Mouse (Mus musculus) intestine, embryonic 16.5 days (tissue): ENCODE results near the gene Gm20671. TPM values are rescaled to one million over a fixed set of nuclear protein-coding genes. Genes with fewer than 3 reads are reported as not detected.
A peak's percentile ranks its signal among the peaks of the same experiment; 100 is the strongest.
"Not testable (repeated sequence)": the region's sequence is repeated elsewhere in the genome, so short reads cannot be mapped to it uniquely, and the experiment has no call there.

Experiments used
- ATAC-seq: fragments of 200-750 bp; cut with Nextera tagmentation; 2 replicates; pipeline ENCODE4 v1.8.0; 2017; ENCODE audit warnings: moderate TSS enrichment, moderate library complexity
- H3K27ac ChIP-seq: fragments of 300-500 bp; sonication (generic); 2 replicates; pipeline ENCODE4 v1.5.1; 2014; ENCODE audit warnings: mild to moderate bottlenecking, low read length
- H3K27me3 ChIP-seq: fragments of 300-500 bp; sonication (generic); replicated peaks from 2 replicates; pipeline ENCODE4 v1.6.1; 2014; ENCODE audit warnings: low read length, control low read depth, mixed read lengths; ENCODE audit not compliant: control insufficient read depth, insufficient read depth
- H3K36me3 ChIP-seq: fragments of 300-500 bp; sonication (generic); 2 replicates; pipeline ENCODE4 v1.6.1; 2014; ENCODE audit warnings: low read length, control low read depth; ENCODE audit not compliant: control insufficient read depth, insufficient read depth
- H3K4me1 ChIP-seq: fragments of 300-500 bp; sonication (generic); 2 replicates; pipeline ENCODE4 v1.6.1; 2014; ENCODE audit warnings: low read length, control low read depth, mixed read lengths; ENCODE audit not compliant: control insufficient read depth, insufficient read depth
- H3K4me2 ChIP-seq: fragments of 300-500 bp; sonication (generic); 2 replicates; pipeline ENCODE4 v1.6.1; 2014; ENCODE audit warnings: low read depth, low read length, control low read depth
- H3K4me3 ChIP-seq: fragments of 300-500 bp; sonication (generic); 2 replicates; pipeline ENCODE4 v1.5.1; 2014; ENCODE audit warnings: mild to moderate bottlenecking, low read length
- H3K9ac ChIP-seq: fragments of 300-500 bp; sonication (generic); 2 replicates; pipeline ENCODE4 v1.6.1; 2014; ENCODE audit warnings: low read depth, low read length
- H3K9me3 ChIP-seq: fragments of 300-500 bp; sonication (generic); 2 replicates; pipeline ENCODE4 v1.6.1; 2016; ENCODE audit warnings: low read length, control low read depth; ENCODE audit not compliant: control insufficient read depth
- WGBS: fragments of 180-500 bp; shearing (Covaris S2); extraction: QIAGEN DNeasy Blood & Tissue Kit; methylation state at CpG from one replicate; pipeline ENCODE4 v1.1.7; 2014; 5-methylcytosine and 5-hydroxymethylcytosine counted together
- polyA plus RNA-seq: library from polyadenylated mRNA; unstranded; fragments of >200 nt; fragmentation: Nextera tagmentation; extraction: Ambion mirVana; gene quantifications from 2 replicates; pipeline ENCODE4 v1.2.1, GENCODE M21; 2015

The Gm20671 gene
- polyA plus RNA-seq, 1 experiment from 2014 or later, result not detected

DNA sequence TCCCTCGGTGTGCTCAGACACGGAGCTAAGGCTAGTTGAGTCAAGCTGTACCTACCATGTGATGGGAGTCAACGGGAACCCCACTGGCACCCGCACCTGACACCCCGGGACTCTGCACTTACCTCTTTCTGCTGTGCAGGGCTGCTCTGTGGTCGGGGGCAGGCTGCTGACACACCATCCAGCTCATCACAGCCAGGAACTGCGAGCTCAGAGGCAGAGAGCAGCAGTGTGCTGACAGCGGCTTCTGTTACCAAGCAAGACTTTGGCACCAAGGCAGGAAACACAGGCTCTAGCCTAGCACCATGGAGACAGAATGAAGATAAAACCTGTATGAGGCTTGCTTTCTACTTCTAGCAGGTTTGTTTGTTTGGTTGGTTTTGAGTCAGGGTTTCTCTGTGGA lies 6.4 kb downstream of the Gm20671 start:
- H3K27me3 ChIP-seq, result no peaks in the 10 kb centered on the region
- H3K4me1 ChIP-seq, result no peaks in the 10 kb centered on the region
- H3K36me3 ChIP-seq, result 0 out of 2 replicates have a peak, but pooled peaks cover 3% of the 10 kb centered on the region
- no peaks in the 10 kb centered on the region for H3K9me3 ChIP-seq
- no peak overlapping the region for H3K9ac ChIP-seq
- no peak overlapping the region for H3K4me2 ChIP-seq
- H3K27ac ChIP-seq, result no peak overlapping the region
- no peak for ATAC-seq
- H3K4me3 ChIP-seq, result no peak overlapping the region
- WGBS, result 91% methylated on average over 8 of the region's 8 CpGs

DNA sequence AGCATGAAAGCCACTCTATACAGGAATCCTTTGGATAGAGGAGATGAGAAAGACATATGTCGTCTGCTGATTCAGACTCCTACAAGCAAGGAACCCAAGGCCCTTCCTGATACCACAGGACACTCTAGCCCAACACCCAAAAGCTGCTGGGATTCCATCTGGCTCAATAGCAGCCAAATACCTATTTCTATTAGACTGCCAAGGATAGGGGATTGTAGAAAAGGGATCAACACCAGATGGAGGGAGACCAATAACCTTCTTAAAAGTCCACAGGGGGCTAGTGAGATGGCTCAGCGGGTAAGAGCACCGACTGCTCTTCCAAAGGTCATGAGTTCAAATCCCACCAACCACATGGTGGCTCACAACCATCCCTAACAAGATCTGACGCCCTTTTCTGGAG lies 11.5 kb downstream of the Gm20671 start:
- H3K27ac ChIP-seq, result no peak overlapping the region
- WGBS, result 93% methylated on average over 4 of the region's 4 CpGs
- H3K9ac ChIP-seq, result no peak overlapping the region
- H3K4me3 ChIP-seq, result no peak overlapping the region
- H3K36me3 ChIP-seq, result peaks cover 6% of the 10 kb centered on the region; the same call in 1 of the 2 replicates
- no peaks in the 10 kb centered on the region for H3K4me1 ChIP-seq
- no peak for ATAC-seq
- H3K4me2 ChIP-seq, result no peak overlapping the region
- no peaks in the 10 kb centered on the region for H3K27me3 ChIP-seq
- H3K9me3 ChIP-seq, result no peaks in the 10 kb centered on the region

DNA sequence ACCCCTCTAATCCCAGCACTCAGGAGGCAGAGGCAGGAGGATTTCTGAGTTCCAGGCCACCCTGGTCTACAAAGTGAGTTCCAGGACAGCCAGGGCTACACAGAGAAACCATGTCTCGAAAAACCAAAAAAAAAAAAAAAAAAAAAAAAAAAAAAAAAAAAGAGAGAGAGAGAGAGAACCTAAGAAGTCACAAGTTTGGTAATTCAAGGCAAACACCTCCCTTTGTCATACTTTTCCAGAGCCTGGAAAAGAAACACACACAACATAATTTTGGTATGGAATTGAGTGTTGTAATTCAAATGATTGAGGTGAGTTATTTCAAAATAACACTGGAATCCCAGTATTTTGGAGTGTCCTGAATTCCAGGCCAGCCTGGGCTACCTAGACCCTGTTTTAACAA lies 40.5 kb downstream of the Gm20671 start:
- not testable (repeated sequence) for H3K4me2 ChIP-seq, H3K9me3 ChIP-seq, H3K9ac ChIP-seq, H3K4me1 ChIP-seq, ATAC-seq, H3K36me3 ChIP-seq, H3K27me3 ChIP-seq, H3K27ac ChIP-seq, H3K4me3 ChIP-seq
- 54% methylated on average over 1 of the region's 1 CpGs for WGBS

DNA sequence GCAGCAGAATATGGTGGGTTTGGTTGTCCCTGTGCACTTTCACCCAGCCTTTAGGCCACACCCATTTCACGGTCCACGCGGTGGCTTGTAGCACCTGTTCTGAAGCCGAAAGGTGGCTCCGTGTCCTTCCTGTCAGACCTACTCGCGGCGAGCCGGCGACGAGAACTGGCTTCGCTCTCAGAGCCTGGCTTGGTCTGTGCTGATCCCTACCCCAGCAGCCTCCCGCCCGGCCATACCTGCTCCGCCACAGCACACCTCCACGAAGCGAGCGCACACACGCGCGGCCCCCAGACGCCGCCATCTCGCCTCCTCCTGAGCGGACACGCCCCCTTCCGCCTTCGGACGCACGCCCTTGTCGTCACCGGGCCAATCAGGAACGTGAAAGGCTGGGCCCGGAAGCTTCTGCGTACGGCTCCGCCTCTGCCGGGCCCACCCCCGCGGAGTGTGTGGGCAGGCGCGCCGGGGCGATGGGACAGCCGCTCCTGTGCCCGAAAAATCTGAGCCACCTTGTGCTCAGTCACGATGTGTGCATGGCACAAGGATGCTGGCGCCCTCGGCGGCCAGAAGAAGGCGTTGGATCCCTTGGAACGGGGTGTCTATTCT lies 41.5 kb downstream of the Gm20671 start, which contains the start of gene Pisd:
Gene Pisd, minus strand, starts transcription at position 334 of the 603 bp plus-strand sequence.
- peak within 1 kb of the TSS; percentile 88 for H3K4me3 ChIP-seq
- H3K27ac ChIP-seq, result peak within 1 kb of the TSS; percentile 48; the same call in 1 of the 2 replicates
- ATAC-seq, result peak; percentile 100
- peaks cover 4% of the 10 kb centered on the region for H3K4me1 ChIP-seq
- no peaks in the 10 kb centered on the region for H3K27me3 ChIP-seq
- H3K9ac ChIP-seq, result peak within 1 kb of the TSS; percentile 83
- under 1% methylated on average over 52 of the region's 52 CpGs for WGBS
- no peaks in the 10 kb centered on the region for H3K9me3 ChIP-seq
- no peaks in the 10 kb centered on the region for H3K36me3 ChIP-seq
- peak within 1 kb of the TSS; percentile 72 for H3K4me2 ChIP-seq

DNA sequence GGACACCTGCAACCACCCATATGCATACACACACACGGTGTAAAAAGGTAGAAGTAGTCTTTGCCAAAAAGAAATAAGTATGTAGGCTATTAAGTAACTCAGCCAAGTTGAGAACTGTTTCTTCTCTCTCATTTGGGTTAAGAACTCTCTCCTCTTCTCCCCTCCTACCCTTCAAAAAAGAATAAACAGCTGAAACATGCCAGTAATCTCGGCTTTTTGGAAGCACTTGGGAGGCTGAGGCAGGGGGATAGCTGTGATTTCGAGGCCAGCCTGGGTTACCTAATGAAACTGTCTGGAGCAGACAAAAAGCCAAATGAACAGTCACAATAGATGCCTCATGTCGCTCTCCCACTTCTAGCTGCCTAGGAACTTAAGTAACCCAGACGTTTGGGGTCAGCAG lies 42.2 kb downstream of the Gm20671 start:
- Histone ChIP-seq H3K9me3 (no peaks in the 10 kb centered on the region), H3K9ac (peak overlapping the region; percentile 83), H3K4me2 (peak overlapping the region; percentile 72), H3K27ac (no peak overlapping the region), H3K27me3 (no peaks in the 10 kb centered on the region), H3K36me3 (no peaks in the 10 kb centered on the region), H3K4me1 (peaks cover 4% of the 10 kb centered on the region), H3K4me3 (peak overlapping the region; percentile 88)
- WGBS, result 19% methylated on average over 5 of the region's 5 CpGs
- no peak for ATAC-seq

DNA sequence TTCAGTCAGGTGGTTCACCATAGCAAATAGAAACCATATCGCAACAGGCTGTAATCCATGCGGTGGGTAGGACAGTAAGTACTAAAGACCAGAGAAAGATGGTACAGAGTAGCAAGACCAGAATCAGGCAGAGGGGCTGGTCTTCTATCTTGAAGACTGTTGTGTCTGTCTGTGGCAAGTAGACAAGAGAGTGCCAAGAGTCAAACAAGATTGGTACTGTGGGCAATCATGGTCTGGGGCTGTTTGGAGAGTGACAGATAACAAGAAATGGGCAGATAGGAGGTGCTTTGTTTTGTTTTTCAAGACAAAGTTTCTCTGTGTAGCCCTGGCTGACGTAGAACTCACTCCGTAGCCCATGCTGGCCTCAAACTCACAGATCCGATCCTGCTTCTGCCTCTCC lies 45.3 kb downstream of the Gm20671 start:
- Histone ChIP-seq H3K4me2 (no peak overlapping the region), H3K9ac (no peak overlapping the region), H3K36me3 (no peaks in the 10 kb centered on the region), H3K4me1 (peaks cover 9% of the 10 kb centered on the region), H3K27ac (no peak overlapping the region), H3K9me3 (no peaks in the 10 kb centered on the region), H3K27me3 (no peaks in the 10 kb centered on the region), H3K4me3 (no peak overlapping the region)
- no peak for ATAC-seq
- WGBS, result 92% methylated on average over 5 of the region's 5 CpGs

DNA sequence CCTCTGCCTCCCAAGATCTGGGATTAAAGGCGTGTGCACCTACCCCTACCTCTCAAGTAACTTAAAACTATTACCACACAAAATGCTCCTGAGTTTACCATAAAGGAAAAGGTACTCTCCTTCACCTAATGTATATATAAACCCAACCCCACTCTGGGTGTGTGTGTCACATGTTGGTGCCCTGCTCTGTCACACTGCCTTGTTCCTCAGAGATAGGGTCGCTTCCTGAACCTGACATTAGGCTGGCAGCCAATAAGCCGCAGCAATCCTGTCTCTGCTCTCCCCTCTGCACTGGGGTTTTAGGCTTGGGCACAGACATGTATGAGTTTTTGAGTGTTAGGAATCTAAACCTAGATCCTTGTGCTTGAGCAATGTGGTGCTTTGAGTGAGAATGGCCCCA lies 48.7 kb downstream of the Gm20671 start:
- peaks cover 5% of the 10 kb centered on the region; the same call in 1 of the 2 replicates for H3K4me1 ChIP-seq
- ATAC-seq, result no peak
- 91% methylated on average over 3 of the region's 3 CpGs for WGBS

DNA sequence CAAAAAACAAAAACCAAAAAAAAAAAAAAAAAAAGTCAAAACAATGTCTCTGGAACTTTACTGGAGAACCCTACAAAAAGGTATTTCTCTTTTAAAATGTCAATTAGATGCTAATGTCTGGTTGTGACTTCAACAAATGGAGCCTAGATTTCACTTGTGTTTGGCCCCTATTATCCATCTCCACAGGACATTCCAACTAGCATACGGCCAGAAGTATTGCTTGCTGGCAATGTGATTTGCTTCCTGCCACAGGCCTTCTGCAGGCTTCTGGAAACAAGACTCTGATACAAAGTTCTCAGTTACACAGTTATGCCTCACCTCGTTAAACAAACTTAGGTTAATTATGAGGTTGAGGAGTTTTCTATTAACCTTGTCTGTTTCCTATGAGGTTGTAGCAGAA lies 54.5 kb downstream of the Gm20671 start:
- WGBS, result 84% methylated on average over 2 of the region's 2 CpGs
- no peak overlapping the region for H3K27ac ChIP-seq
- ATAC-seq, result no peak
- H3K36me3 ChIP-seq, result no peaks in the 10 kb centered on the region; the same call in none of the 2 replicates
- H3K9me3 ChIP-seq, result no peaks in the 10 kb centered on the region
- no peaks in the 10 kb centered on the region for H3K27me3 ChIP-seq
- no peak overlapping the region for H3K9ac ChIP-seq
- H3K4me2 ChIP-seq, result no peak overlapping the region
- H3K4me3 ChIP-seq, result no peak overlapping the region
- peaks cover 4% of the 10 kb centered on the region; the same call in 1 of the 2 replicates for H3K4me1 ChIP-seq

More for the DNA sequence above, 48.7 kb downstream of the Gm20671 start:
- no peaks in the 10 kb centered on the region for H3K27me3 ChIP-seq
- H3K4me3 ChIP-seq, result no peak overlapping the region
- no peaks in the 10 kb centered on the region for H3K9me3 ChIP-seq
- H3K36me3 ChIP-seq, result no peaks in the 10 kb centered on the region; the same call in none of the 2 replicates
- no peak overlapping the region for H3K9ac ChIP-seq
- no peak overlapping the region for H3K4me2 ChIP-seq
- H3K27ac ChIP-seq, result no peak overlapping the region

DNA sequence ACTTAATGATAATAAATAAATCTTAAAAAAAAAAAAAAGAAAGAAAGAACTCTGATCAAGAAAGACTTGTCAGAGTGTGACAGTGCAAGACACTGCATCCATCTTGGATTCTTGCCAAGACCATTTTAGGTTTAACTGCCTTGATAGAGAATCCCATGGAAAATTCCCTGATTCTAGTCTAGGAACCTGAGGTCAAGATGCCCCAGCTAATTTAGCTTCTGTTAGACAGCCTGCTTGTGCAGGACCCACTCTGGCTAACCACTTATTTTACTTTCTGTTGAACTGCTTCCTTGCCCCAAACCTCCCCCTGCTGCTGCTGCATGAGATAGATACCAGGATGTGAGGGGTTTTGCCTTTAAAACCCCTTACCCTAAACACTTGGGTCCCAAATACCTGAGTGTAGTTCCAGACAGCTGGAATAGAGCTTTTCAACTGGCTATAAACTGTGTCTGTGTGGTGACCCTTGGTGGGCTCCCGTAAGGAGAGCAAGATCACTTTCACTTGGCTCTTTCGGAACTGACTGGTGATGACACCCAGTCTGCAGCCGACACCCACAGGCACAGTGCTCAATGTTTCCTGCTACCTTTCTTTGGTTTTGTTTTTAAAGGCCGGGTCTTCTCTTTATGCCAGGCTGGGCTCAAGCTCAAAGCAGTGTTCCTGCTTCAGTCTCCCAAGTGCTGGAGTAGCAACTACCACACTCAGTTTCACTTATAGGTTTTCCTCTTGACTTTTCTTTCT lies 59.1 kb downstream of the Gm20671 start:
- 87% methylated on average over 4 of the region's 4 CpGs for WGBS
- H3K36me3 ChIP-seq, result no peaks in the 10 kb centered on the region; the same call in 1 of the 2 replicates
- no peaks in the 10 kb centered on the region for H3K9me3 ChIP-seq
- H3K9ac ChIP-seq, result no peak overlapping the region
- ATAC-seq, result no peak
- H3K4me2 ChIP-seq, result no peak overlapping the region
- H3K4me3 ChIP-seq, result no peak overlapping the region
- H3K4me1 ChIP-seq, result no peaks in the 10 kb centered on the region
- no peaks in the 10 kb centered on the region for H3K27me3 ChIP-seq
- no peak overlapping the region for H3K27ac ChIP-seq
